Mouse (Mus musculus): ENCODE results near the gene Spn. TPM values are rescaled to one million over a fixed set of nuclear protein-coding genes. Genes with fewer than 3 reads are reported as not detected.
"Not testable (repeated sequence)": the region's sequence is repeated elsewhere in the genome, so short reads cannot be mapped to it uniquely, and the experiment has no call there.

The Spn gene
- polyA plus RNA-seq, 1 experiment from 2014 or later: not detected

DNA sequence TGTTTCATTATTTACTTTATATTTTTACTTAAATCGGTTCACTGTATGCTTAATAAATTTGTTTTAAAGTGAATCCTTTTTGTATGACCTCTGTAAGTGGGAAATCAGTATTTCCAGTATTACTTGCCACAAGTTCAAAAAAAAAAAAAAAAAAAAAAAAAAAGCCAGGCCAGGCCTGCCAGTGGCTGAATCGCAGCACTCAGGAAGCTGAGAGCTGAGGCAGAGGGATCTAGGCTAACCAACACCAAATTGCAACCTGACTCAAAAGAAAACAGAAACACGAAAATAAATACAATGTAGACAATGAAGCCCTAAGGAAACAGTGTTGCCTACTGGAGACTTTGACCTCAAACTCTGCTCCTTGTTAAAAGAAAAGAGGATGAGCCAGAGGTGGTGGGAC, 43.7 kb downstream of the Spn start:
- Histone ChIP-seq H3K9ac (replicated peaks; ENCODE audit: low read length) (no peak overlapping the region), H3K27me3 (ENCODE audit: control insufficient read depth, insufficient read depth, low read length) (no peaks in the 10 kb centered on the region), H3K9me3 (ENCODE audit: control insufficient read depth, low read length) (no peaks in the 10 kb centered on the region), H3K36me3 (ENCODE audit: control insufficient read depth, insufficient read depth, low read length) (no peaks in the 10 kb centered on the region), H3K27ac (replicated peaks; ENCODE audit: low read depth, low read length) (no peak overlapping the region), H3K4me1 (ENCODE audit: control insufficient read depth, insufficient read depth, low read length) (0 out of 2 replicates have a peak, but pooled peaks cover 3% of the 10 kb centered on the region), H3K4me2 (ENCODE audit: low read length) (no peak overlapping the region), H3K4me3 (replicated peaks; ENCODE audit: low read depth, low read length) (no peak overlapping the region)
- DNase-seq: no peak
- ATAC-seq (ENCODE audit: low FRiP score, low TSS enrichment): no peak
- 81% methylated on average over 3 of the region's 3 CpGs for WGBS

DNA sequence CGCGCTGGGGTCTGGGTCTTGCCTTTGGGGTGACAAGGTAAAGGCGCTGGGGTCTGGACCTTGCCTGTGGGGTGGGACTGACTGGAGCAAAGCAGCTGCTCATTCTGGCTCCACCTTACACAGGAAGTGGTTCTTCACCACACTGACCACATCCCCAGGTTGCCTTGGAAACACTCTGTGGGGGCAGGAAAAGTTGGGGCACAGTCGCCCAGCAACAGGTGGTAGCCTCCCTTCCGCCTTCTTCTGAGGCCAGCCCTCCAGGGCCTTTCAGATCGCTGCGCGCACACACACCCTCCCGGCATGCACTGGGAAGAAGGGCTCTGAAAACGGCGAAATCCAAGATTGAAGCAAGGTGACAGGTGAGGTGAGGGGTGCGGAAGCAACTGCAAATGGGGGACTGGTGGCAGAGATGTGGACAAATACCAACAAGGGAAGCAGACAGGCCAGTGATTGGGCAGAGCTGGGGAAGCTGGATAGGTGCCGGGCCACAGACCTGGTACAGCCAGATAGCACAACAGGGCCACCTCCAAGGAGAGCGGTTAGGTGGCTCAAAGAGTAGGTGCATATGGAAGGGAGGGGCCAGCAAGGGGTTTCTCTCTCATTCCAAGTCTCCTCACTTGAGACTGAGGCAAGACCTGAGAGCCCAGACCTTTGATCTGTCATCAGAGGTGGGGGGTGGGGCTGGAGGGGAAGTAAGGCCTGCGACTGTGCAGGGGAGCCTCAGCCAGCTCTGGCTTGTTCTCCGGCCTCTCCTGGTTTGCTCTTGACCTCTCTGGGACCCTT, 46.3 kb downstream of the Spn start, which contains the start of gene AI467606:
Gene AI467606 (plus strand): TSS at position 246 of the 783 bp plus-strand sequence.
- Histone ChIP-seq H3K27me3 (ENCODE audit: control insufficient read depth, insufficient read depth, low read length) (no peaks in the 10 kb centered on the region), H3K9ac (replicated peaks; ENCODE audit: low read length) (no peak within 1 kb of the TSS), H3K4me2 (ENCODE audit: low read length) (no peak within 1 kb of the TSS), H3K27ac (replicated peaks; ENCODE audit: low read depth, low read length) (no peak within 1 kb of the TSS), H3K4me1 (ENCODE audit: control insufficient read depth, insufficient read depth, low read length) (0 out of 2 replicates have a peak, but pooled peaks cover 4% of the 10 kb centered on the region), H3K36me3 (ENCODE audit: control insufficient read depth, insufficient read depth, low read length) (no peaks in the 10 kb centered on the region), H3K9me3 (ENCODE audit: control insufficient read depth, low read length) (no peaks in the 10 kb centered on the region), H3K4me3 (replicated peaks; ENCODE audit: low read depth, low read length) (no peak within 1 kb of the TSS)
- ATAC-seq (ENCODE audit: low FRiP score, low TSS enrichment) (no peak), DNase-seq (no peak)
- 75% methylated on average over 16 of the region's 16 CpGs for WGBS

DNA sequence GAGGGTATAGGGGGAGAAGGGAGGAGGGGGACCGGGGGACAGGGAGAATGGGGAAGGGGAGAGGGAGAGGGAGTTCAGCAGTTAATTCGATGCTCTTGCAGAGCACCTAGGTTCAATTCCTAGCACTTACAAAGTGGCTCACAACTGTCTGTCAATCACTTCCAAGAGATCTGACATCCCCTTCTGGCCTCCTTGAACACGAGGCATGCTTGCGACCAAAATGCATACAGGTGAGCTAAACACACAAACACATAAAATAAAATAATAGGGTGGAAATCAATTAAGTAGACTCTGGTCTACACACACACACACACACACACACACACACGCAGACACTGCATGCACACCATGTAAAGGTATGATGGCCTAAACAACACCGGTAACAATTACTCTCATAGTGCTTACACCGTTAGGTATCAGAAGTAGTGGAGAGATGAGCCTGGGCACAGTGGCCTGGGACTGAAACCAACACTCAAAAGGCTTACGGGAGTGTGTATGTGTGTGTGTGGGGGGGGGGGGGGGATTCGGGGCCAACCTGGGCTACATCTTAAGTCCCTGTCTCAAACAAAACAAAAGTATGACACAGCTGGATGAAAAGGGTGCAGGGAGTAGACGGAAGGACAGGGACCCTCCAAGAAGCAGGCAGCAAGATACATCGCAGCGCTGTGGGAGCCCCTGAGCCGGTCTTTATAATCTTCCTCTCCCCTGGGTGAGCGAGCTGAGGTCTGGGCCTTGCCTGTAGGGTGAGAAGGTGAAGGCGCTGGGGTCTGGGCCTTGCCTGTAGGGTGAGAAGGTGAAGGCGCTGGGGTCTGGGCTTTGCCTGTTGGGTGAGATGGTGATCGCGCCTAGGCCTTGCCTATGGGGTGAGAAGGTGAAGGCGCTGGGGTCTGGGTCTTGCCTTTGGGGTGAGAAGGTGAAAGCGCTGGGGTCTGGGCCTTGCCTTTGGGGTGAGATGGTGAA, 47.2 kb downstream of the Spn start:
- WGBS: 88% methylated on average over 20 of the region's 20 CpGs
- ATAC-seq (ENCODE audit: low FRiP score, low TSS enrichment) (no peak), DNase-seq (no peak)
- H3K36me3 ChIP-seq (ENCODE audit: control insufficient read depth, insufficient read depth, low read length): no peaks in the 10 kb centered on the region
- no peak overlapping the region for H3K27ac ChIP-seq (replicated peaks; ENCODE audit: low read depth, low read length)
- H3K9ac ChIP-seq (replicated peaks; ENCODE audit: low read length): no peak overlapping the region
- no peak overlapping the region for H3K4me2 ChIP-seq (ENCODE audit: low read length)
- H3K27me3 ChIP-seq (ENCODE audit: control insufficient read depth, insufficient read depth, low read length): no peaks in the 10 kb centered on the region
- H3K4me3 ChIP-seq (replicated peaks; ENCODE audit: low read depth, low read length): no peak overlapping the region
- no peaks in the 10 kb centered on the region for H3K9me3 ChIP-seq (ENCODE audit: control insufficient read depth, low read length)
- H3K4me1 ChIP-seq (ENCODE audit: control insufficient read depth, insufficient read depth, low read length): 0 out of 2 replicates have a peak, but pooled peaks cover 4% of the 10 kb centered on the region

DNA sequence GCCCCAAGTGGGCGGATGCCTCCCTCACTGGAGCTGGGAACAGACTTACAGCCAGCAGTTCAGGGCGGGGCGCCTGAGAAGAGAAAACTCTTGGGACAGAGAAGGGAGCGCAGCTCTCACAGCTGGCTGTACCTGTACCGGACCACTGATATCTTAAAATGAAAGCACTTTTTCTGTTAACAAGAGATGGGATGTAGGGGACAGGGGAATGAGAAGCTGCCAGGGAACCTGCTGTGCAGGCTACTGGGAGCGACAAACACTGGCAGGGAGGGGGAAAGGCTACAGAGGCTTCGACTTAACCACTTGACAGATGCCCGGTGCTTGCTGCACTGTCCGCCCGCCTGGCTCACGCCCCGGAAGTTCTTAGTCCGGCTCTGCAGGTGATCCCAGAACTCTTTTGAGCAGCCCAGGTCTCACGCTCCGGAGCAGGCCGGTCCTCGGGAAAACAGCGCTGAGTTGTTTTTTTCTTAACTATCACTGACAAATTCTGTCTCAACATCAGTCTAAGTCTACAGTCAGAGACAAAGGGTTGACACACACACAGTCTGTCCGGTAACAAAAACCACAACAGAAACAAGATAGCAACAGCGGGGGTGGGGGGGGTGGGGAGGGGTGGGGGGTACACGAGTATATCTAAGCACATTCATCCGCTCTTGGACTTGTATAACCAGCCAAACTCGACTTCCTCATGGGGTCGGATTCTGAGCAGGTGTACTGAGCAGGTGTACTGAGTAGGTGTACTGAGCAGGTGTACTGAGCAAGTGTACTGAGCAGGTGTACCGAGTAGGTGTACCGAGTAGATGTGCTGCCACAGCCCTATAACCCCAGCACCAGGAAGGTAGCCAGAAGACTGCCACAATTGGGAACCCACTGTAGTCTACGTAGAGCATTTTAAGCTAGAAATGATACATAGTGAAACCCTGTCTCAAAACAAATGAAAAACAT, 48.5 kb downstream of the Spn start:
- WGBS: 23% methylated on average over 27 of the region's 27 CpGs
- no peaks in the 10 kb centered on the region for H3K9me3 ChIP-seq (ENCODE audit: control insufficient read depth, low read length)
- H3K36me3 ChIP-seq (ENCODE audit: control insufficient read depth, insufficient read depth, low read length): no peaks in the 10 kb centered on the region
- DNase-seq (peak; percentile 22), ATAC-seq (ENCODE audit: low FRiP score, low TSS enrichment) (no peak)
- peak overlapping the region; percentile 47 for H3K4me2 ChIP-seq (ENCODE audit: low read length)
- H3K4me3 ChIP-seq (replicated peaks; ENCODE audit: low read depth, low read length): no peak overlapping the region
- H3K4me1 ChIP-seq (ENCODE audit: control insufficient read depth, insufficient read depth, low read length): 0 out of 2 replicates have a peak, but pooled peaks cover 4% of the 10 kb centered on the region
- H3K27me3 ChIP-seq (ENCODE audit: control insufficient read depth, insufficient read depth, low read length): no peaks in the 10 kb centered on the region
- H3K9ac ChIP-seq (replicated peaks; ENCODE audit: low read length): 0 out of 2 replicates have a peak overlapping the region, but pooled peaks have one; percentile 12
- H3K27ac ChIP-seq (replicated peaks; ENCODE audit: low read depth, low read length): no peak overlapping the region

DNA sequence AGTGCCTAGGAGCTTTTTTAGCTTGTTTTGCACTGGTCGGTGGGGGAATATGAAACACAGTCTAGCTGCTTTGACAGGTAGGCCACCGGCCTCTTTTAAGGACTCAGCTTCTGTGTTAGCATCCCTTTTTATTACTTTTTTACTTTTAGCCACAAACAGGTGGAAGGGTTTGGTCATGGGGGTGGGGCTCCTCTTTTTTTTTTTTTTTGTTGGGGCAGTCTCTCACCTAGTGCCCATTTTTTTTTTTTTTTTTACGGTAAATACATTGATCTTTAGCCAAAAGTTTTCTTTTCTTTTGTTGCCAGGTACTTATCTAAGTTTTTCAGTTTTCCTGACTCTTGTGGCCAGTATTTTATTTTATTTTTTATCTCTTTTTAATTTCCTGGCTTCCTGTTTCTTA, 49.5 kb downstream of the Spn start:
- Histone ChIP-seq H3K4me3 (replicated peaks; ENCODE audit: low read depth, low read length) (no peak overlapping the region), H3K36me3 (ENCODE audit: control insufficient read depth, insufficient read depth, low read length) (no peaks in the 10 kb centered on the region), H3K9me3 (ENCODE audit: control insufficient read depth, low read length) (no peaks in the 10 kb centered on the region), H3K9ac (replicated peaks; ENCODE audit: low read length) (no peak overlapping the region), H3K27ac (replicated peaks; ENCODE audit: low read depth, low read length) (no peak overlapping the region), H3K4me2 (ENCODE audit: low read length) (no peak overlapping the region), H3K27me3 (ENCODE audit: control insufficient read depth, insufficient read depth, low read length) (no peaks in the 10 kb centered on the region), H3K4me1 (ENCODE audit: control insufficient read depth, insufficient read depth, low read length) (0 out of 2 replicates have a peak, but pooled peaks cover 4% of the 10 kb centered on the region)
- WGBS: 97% methylated on average over 3 of the region's 3 CpGs
- no peak for ATAC-seq (ENCODE audit: low FRiP score, low TSS enrichment)
- no peak for DNase-seq

DNA sequence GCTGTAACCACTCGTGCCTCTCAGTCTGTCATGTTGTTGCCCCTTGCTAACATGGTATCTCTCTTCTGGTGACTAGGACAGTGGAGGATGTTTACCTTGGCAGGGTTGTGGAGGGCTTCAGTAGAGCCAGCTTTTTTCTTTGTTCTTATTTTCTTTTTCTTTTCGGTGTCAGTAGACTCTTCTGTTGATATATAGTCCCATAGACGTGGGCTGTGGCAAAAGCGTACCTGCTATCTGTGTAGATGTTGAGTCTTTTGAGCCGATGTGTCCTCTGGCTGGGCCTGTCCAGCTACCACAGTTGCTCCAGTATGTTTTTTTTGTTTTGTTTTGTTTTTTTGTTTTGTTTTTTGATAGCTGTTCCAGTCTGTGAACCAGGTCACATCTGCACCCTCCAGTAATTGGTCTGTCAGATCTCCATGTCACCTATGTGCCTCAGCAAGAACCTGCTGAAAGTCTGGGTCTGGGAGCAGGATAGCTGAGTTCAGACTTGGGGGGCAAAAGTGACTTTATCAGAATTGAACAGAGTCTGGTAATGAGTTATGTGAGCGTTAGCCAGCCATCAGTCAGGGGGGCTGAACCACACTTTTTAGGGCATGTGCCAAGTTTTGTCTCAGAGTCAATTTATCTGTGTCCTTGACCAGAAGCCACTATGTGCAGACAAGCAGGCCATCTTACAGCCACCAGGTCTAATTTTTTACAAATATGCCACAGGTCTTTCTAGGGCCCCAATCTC, 50.2 kb downstream of the Spn start, which contains the start of gene Zg16:
Gene Zg16 (minus strand): TSS at position 51 of the 733 bp plus-strand sequence.
- not testable (repeated sequence) for H3K27me3 ChIP-seq (ENCODE audit: control insufficient read depth, insufficient read depth, low read length); H3K9me3 ChIP-seq (ENCODE audit: control insufficient read depth, low read length); H3K9ac ChIP-seq (replicated peaks; ENCODE audit: low read length); H3K4me2 ChIP-seq (ENCODE audit: low read length); H3K4me3 ChIP-seq (replicated peaks; ENCODE audit: low read depth, low read length); H3K27ac ChIP-seq (replicated peaks; ENCODE audit: low read depth, low read length); H3K36me3 ChIP-seq (ENCODE audit: control insufficient read depth, insufficient read depth, low read length); ATAC-seq (ENCODE audit: low FRiP score, low TSS enrichment); H3K4me1 ChIP-seq (ENCODE audit: control insufficient read depth, insufficient read depth, low read length); DNase-seq
- WGBS: 86% methylated on average over 6 of the region's 6 CpGs

DNA sequence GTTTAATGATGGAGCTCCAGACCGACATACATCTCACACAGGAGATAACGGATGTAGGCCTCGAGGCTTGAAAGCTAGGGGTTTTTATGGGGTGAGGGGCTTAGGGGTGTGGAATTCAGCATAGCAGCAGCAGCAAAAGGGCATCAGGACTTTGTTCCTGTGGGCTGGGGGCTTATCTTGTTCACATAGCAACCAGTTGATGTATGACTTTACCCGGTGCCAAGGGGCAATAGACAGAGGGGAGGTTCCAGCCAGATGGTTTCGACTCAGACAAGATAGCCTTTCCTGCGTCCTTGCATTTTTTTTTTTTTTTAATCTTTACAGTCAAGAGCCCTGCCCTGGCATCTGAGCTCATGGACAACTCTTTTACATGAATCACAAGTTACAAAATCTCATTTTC, 51.9 kb downstream of the Spn start:
- not testable (repeated sequence) for ATAC-seq (ENCODE audit: low FRiP score, low TSS enrichment); H3K9ac ChIP-seq (replicated peaks; ENCODE audit: low read length); H3K4me2 ChIP-seq (ENCODE audit: low read length); H3K36me3 ChIP-seq (ENCODE audit: control insufficient read depth, insufficient read depth, low read length); H3K27ac ChIP-seq (replicated peaks; ENCODE audit: low read depth, low read length); H3K4me1 ChIP-seq (ENCODE audit: control insufficient read depth, insufficient read depth, low read length); DNase-seq; H3K4me3 ChIP-seq (replicated peaks; ENCODE audit: low read depth, low read length); H3K27me3 ChIP-seq (ENCODE audit: control insufficient read depth, insufficient read depth, low read length); H3K9me3 ChIP-seq (ENCODE audit: control insufficient read depth, low read length)
- 82% methylated on average over 6 of the region's 6 CpGs for WGBS
